Mouse (Mus musculus) frontal cortex, postnatal 25 days (tissue): Measurements from ENCODE around the gene Gm4792.

Source experiments
- DNase-seq, 2 experiments: peaks; one replicate each; pipeline ENCODE4 v3.0.0; 2022; ENCODE audit warnings: low spot score in 2 of 2

Gene Gm4792

DNA sequence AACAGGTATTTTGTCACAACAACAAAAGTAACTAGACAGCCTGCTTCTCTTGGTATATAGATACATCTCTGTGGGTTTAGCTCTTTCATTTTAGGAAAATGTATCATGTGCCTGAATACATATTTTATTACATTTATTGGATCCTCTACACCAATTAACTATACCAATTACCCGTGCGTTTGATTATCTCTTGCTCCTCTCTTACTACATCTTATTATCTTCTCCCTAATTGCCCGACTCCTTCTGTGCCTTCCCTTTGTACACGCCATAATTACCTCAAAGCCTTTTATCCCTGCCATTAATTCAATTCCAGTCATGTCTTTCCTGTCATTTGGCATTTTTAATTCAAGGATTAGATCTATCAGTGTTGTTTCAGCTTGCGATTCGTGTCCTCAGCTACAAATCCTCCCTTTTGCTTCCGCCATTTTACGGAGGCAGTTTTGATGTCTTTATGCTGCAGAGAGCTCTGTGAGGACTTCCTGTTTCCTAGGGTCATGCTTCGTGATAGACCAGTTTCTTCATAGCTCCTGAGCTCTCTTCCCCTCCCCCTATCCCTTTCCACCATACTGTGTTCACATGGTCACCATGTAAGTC is 5.7 kb upstream of the Gm4792 start:
- DNase-seq, result no peak

DNA sequence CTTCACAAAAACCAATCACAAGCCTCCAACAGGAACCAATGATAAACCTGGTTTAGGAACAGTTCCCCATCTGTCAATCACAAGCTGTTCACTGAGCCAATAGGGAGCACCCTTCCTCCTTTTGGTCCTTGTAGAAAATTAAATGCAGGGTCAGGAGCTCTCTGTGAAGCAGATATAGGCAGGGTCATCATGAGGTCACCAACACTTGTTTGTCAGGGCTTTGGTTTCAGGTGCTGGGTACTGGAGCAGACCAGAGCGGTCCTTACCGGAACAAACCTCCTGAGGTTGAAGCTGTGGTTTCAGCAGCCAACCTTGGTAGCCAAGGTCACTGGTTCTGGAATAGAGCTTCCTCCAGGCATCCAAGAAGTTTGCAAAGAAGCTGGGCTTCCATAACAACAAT is 798 bp upstream of the Gm4792 start:
- no peak for DNase-seq

DNA sequence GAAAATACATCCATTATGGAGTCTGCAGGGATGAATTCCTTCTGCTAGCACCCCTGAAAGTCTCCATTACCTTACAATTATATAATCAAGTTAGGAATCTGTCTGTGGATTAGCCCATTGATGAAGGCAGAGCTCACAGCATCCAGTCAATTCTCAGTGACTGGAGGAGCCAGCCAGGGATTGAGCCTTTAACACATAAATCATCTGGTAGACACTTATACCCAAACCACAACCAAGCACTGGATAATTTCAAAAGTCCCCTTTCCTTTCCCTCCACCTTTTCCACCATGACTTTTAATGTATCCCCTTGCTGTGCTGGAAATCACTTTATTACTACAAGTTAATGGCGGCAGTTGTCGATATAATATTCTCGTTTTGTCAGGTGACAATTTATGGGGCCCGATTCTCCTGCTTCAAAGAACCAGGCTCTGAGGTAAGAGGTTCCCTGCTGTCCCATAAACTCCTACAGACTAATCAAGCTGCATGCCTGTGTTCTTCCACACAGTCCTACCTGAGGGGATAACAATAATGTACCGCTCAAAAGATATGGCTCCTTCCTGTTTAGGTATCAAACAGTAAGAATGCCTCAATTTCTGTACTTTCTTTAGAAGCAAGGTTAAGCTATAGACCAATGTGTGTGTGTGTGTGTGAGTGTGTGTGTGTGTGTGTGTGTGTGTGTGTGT is 2.4 kb downstream of the Gm4792 start:
- no peak for DNase-seq

DNA sequence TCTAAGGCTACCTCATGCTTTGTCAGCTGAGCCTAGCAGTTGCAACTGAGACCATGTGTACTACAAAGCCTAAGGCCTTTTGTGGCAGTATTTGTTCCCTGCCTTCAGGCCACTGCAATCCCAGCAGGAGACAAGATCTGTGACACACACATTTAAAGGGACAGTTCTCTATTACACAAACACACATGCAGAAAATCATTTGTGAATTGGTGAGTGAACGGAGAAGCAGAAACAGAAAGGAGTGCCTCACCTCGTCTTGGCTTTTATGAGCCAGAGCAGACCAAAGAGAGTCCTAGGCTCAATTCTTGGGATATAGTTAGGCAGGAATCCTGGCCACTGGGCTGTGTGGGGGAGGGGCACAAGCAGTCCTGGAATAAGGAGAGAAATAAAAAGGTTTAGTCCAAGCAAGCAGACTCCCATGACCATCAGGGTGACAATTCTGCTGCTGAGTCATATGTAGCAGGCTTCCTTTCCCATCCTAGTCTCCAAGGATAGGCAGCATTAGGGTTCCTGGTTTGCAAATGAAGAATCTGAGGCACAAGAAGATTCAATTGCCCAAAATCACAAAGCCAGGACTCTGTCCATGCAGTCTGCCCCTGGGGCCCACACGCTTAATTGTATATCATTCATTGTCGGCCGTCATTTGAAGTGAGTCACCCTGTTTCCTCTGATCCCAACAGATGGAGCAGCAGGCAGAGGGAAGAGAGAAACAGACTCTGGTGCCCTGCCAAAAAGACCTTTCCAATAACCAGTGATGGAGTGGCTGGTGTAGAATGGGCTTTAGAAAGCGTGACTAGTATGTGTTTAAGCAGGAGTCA is 3.4 kb downstream of the Gm4792 start:
- no peak for DNase-seq

DNA sequence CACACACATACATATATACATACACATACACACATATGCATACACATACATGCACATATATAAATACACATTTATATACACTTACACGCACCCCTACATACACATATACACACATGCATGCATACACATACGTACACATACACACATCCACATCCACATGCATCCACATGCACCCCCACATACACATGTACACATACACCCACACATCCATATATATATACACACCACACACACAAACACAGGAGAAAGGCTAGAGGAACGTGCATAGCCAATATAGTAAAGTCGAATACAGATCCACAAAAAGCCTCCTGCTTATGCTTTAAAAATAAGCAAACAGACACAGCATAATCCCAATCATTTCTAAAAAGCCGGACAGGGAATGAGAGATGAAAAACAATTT is 4.1 kb downstream of the Gm4792 start:
- no peak for DNase-seq

DNA sequence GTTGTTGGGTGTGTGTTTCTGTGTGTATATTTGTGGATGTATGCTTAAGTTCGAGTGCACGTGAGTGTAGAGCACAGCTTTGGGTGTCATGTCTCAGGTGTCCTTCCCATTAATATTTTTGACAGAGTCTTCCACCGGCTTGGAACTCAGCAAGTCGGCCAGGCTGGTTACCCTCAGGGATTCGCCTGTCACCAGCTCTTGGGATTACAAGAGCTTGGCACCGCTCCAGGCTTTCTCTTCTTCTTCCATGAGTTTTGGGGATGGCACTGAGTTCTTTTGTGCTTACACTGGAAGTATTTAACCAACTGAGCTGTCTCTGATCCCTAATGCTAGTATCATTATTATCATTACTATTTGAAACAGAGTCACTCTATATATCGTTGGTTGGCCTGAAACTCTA is 15.7 kb downstream of the Gm4792 start:
- DNase-seq, result no peak

DNA sequence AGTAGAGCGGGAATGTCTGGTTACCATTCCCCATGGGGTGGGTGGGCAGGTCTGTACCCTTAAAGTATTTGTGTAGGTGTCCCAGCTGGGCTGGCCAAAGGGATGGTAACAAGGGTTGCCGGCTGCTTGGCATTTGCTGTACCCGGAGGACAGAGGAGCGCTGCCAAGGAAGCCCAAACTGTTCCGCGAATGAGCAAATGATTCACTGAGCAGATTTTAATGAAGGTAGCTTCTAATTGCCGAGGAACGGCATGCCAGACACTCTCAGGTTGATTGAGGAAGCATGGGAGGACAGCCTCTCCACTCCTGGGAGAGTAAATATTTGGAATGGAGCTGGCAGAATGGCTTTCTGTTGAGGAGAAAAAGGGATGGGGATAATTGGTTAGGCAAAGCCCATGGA is 16.3 kb downstream of the Gm4792 start:
- no peak for DNase-seq

DNA sequence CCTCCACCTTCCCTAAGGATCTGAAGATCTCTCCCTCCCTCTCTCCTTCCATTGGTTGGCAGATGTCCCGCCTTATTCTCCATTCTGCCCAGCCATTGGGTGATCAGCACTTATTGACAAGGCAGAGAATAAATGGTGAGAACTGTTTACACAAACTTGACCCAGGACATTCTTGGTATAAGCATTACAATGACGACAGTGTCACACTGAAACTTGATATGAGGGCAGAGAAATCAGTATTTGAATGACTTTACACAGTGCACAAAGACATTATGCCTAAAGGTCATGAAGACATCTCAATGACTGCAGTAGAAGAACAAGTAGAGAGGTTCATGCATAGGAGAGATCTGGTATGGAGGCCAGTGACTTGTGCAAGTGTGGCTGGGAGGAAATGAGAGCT is 22.0 kb downstream of the Gm4792 start:
- DNase-seq, result no peak

DNA sequence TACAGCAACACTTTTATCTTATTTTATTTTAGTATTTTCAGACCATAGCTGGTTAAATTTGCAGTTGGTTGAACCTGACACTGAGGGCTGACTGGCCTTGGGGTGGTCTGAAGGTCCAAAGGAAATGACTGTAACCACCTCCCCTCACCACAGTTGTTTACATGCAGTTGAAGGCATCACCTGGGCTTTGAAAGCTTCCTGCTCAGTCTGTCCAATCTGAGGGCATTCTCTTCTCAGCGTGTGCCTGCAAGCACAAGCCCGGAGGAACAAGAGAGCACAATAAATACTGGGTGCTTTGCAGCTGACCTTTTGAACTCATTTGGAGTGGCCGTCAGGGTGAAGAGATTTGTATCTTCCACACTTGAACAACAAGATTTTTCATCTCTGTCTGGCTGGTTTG is 23.2 kb downstream of the Gm4792 start:
- DNase-seq, result no peak

DNA sequence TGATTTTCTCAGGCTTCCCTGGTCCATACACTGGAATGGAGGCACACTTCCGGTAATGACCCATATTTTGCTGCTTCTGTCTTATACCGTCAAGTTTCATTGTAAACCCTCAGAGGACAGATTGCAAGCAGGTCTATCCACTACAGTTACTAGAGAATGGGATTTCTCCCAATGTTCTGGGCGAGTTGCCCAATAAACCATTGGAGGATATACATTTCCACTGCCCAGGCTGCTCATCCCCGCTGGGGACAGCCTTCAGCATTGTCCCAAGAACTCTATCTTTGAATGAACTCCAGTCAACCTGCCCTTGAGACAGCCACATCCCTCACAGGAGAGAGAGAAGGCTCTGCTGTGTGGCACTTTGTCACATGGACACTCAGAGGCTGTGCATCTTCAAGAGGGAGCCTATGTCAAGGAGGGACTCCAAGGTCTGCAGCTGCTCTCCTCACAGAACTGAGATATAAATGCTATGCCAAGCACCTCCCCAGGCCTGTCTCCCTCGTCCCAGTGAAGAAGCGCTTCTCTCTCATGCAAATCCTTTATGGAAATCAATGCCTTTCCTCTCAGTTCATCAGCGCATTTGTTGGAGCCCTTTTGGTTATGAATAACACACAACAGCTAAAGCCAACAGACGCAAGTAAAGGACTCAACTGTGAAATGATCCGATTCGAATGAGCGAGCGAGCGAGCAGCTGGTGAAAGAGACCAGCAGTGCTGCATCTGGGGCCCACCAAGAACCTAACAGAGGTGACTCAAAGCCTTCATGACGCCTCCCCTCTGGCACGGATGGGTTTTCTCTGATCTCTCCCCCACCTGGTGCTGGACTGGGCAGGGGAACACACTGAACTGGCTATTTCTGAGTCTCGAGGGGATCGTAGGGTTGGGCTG is 32.6 kb downstream of the Gm4792 start:
- DNase-seq, result no peak

DNA sequence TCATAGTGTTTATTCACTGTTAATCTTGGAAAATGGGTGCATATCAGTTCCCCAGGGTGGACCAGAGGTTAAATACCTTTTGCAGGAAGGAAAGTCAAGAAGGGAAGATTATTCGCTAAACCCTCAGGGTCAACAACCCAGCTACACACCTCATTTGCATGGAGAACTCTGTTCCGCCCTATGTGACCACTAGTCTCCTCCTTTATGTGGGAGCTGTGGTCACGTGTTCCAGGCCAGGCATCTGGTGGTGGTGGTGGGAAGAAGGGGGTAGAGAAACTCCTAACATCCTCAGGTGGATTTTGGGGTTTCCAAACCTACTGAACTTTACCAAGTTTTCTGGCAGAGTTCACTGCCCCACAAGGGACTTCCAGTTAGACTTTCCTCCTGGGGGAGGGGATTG is 35.3 kb downstream of the Gm4792 start:
- no peak for DNase-seq

DNA sequence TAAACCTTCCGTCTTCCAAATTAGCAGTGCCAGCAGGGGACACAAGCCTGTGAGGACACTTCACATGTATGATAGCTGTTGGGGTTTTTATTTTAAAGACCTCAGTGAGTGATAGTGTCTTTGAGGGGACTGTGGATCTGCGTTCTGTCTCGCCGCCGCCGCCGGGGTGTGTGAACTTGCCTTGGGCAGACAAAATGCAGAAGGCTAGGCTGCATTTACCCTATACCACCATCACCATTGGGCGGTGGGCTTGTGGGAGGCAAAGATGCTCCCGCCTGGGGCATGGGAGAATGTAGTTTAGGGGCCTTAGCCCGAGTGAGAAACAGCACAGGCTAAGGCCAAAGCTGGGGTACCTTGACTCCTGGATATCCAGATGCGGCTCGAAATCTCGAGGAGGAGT is 35.9 kb downstream of the Gm4792 start:
- no peak for DNase-seq

DNA sequence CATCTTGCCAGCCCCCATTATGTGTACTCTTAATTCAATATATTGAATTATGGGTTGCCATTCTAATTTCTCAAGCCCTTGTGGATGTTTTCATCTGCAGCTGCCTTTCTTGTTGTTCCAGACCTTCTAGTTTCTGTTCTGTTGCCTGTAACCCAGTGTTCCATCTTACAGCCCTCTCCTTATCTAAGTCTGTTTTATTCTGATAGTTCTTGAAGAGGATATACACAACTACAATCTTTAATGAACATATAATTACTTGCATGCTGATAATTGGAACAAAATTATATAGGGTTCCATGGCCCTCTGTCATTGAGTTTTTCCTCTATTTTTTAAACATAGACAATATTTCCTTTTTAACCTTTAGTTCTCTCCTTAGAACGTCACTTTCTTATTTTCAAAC is 38.0 kb downstream of the Gm4792 start:
- DNase-seq, result no peak

DNA sequence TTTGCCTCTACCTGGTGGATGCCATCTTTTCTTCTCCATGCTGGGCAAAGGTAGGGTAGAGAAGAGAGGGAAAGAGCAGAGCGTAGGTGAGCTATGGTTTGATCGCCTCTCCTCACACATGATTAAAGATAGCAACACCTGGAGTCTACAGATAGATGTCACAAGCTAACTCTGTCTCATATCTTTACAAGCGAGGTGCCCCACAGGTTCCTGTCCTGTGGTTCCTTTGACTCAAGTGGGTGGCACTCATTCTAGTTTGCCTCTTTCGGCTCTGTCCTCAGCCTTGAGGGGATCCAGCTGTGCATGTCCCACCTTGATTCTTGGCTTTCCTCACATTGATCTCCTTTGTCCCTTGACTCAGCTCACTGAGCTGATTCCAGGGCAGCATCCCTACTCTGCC is 42.0 kb downstream of the Gm4792 start:
- no peak for DNase-seq

DNA sequence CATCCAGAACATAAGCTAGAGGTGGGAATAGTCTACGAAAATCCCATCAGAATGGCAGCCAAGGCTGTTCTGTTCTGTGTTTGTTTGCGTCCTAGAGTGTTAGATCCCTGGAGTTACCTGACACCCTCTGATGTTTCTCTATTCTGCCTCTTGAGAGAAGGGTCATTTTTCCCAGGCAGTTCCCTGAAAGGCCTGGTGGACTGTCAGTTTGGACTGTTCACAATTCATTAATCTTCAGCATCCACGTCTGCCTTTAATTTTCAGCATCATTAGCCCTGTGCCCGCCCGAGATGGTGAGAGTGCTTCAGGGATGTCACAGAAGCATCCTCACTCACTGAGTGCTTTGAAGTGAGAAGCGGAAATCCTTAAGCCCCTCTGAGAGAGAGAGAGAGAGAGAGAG is 42.8 kb downstream of the Gm4792 start:
- DNase-seq, result no peak

DNA sequence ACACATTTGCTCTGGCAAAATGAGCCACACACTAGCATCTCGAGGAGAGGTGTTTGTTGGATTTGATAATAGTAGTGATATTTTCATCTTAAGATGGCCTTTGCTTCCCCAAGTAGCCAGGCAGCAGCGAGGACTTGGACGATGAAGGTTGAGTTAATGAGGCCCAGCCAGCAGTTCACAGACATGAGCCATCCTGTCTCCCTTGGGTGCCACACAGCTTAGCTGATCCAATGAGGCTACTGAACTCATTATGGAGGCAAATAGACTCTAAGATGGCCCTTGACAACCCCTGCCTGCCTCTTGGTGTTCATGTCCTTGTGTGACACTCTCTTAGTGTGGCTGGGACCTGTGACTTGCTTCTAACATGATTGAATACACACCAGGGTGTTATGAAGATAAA is 43.7 kb downstream of the Gm4792 start:
- no peak for DNase-seq

DNA sequence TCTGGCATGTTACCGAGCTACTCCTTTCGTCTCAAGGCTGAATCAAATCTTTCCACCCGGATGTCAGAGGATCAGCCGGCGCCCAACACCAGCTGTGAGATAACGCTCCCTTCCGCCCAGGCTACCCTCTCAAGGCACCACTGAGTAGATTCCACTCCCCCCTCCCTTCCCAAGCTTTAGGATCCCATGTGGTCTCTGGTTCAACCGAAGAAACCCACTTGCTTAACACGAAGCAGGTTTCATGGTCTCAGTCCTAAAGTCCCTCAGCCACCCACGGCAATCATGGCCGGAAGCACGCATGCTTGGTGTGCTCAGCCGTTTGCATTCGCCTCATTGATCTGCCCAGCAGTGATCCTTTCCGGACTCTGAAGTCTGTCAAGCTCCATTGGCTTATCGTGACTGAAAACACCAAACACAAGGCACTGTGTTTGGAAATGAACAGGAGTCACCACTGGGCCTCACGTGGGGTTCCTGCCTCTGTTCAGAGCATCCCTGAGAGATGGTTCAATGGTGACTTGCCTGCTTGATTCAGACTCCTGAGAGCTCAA is 45.2 kb downstream of the Gm4792 start:
- no peak for DNase-seq

DNA sequence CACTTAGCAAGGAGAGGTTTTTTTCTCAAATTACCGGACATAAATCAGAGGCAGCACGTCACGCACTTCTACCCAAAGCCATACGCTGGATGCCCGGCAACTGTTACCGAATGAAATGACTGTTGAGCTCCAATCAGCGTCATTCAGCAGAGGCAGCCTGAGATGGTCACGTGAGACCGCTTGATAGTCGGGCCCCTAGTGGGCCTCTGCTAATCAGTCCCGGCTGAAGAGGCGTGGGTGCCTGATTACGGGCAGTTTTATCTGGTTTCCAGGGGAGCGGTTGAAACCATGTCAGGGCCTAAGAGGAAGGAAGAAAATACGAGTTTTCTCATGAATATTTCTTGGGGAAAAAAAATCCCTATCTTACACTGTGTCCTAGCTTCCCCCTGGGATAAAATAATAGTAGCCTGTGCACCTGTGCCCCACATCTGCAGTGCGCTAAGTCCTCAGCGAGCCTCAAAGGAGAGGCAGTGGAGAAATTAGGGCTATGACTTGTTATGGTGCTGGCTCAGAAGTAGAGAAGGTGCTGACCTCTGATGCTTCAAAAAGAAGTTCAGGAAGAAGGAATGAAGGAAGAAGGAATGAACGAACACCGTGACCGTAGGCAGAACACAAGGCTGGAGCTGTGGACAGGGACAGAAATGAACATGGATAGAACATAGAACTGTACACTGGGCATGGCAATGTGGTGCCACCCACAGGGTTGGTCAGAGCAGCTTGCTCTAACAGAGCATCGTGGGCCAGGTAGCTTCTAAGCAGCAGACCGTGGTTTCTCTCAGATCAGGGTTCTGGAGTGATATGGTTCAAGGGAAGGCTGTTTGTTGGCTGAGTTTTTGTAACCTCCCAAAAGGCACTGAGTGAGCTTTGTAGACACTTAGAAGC is 48.7 kb downstream of the Gm4792 start:
- DNase-seq, result no peak

DNA sequence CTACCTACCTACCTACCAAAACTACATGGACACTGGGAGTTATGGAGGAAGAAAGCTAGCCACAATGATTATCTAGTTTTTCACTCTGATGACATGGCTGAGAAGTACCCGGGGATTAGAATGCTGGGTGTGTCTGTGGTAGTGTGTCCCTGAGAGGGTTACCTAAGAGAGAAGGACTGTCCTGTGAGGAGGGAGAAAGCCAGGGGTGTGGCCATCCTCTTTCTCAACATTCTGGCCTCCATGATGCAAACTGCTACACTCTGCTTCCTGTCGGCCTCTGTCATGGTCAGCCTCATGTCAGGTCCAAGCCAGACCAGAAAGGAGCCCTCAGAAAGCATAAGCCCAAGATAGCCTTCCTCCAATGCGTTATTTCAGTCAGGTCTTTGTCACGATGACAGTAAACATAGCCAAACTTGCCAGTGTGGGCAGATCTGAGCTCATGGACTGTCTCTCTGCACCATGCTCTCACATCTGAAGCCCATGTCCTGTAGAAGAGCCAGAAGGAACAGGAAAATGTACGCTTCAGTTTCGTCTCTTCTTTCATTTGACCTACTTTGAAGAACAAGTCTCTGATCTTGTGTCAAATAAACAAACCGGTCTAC is 50.7 kb downstream of the Gm4792 start:
- no peak for DNase-seq
